9 mouse cellular contexts compared by ENCODE assay signal in the genomic region with DNA sequence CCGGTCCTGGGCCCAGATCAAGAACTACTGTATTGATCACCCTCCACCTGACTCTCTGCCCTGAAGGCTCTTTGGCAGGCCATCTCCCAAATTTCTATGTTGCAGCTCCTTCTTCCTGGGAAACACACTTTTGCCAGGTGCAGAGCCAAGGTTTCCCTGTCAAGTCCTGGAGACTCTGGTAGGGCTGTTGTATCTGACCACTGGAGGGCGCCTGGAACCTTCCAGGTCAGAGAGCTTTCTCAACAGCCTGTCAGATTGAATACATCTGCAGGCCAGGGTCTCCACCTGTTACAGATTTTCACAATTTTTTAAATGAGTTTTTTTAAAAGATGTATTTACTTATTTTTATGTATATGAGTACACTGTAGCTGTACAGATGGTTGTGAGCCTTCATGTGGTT. TPM values are rescaled to one million over a fixed set of nuclear protein-coding genes. Genes with fewer than 3 reads are reported as not detected.
A peak's percentile ranks its signal among the peaks of the same experiment; 100 is the strongest.
DNase-seq lines count a peak whose midpoint lies in the region; ATAC-seq lines count a peak whose summit lies in the region.
"Had no signal": no experiment of that assay in that cellular context is flagged by ENCODE, and none has a peak within 500 bp of the region (broad histone marks: within the 10 kb centered on the region; RNA-seq: fewer than 3 reads in every experiment).

No protein-coding gene starts in this region.

- 32% methylated on average over 2 of the region's 2 CpGs for WGBS in embryonic facial prominence, embryonic 11.5 days
- 41% methylated on average over 2 of the region's 2 CpGs for WGBS in hindbrain, embryonic 12.5 days
- WGBS in midbrain, embryonic 13.5 days = 52% methylated on average over 2 of the region's 2 CpGs

- no peaks in the 10 kb centered on the region for H3K9me3 ChIP-seq in embryonic facial prominence, embryonic 11.5 days (replicated peaks; ENCODE audit: control insufficient read depth, low read length)
- H3K9me3 ChIP-seq in hindbrain, embryonic 12.5 days (replicated peaks) = no peaks in the 10 kb centered on the region
- H3K9me3 ChIP-seq in midbrain, embryonic 13.5 days = no peaks in the 10 kb centered on the region
- H3K9me3 ChIP-seq: lung, embryonic 15.5 days had no signal

- H3K4me3 ChIP-seq in embryonic facial prominence, embryonic 11.5 days (ENCODE audit: low read depth, low read length) = no peak overlapping the region
- H3K4me3 ChIP-seq in hindbrain, embryonic 12.5 days = no peak overlapping the region
- H3K4me3 ChIP-seq in midbrain, embryonic 13.5 days (replicated peaks) = no peak overlapping the region
- H3K4me3 ChIP-seq: lung, embryonic 15.5 days had no signal

- no peaks in the 10 kb centered on the region for H3K27me3 ChIP-seq in embryonic facial prominence, embryonic 11.5 days (ENCODE audit: control insufficient read depth, insufficient read depth, low read length)
- 0 out of 2 replicates have a peak, but pooled peaks cover 3% of the 10 kb centered on the region for H3K27me3 ChIP-seq in hindbrain, embryonic 12.5 days
- H3K27me3 ChIP-seq in midbrain, embryonic 13.5 days = no peaks in the 10 kb centered on the region
- H3K27me3 ChIP-seq: lung, embryonic 15.5 days had no signal

- ATAC-seq in embryonic facial prominence, embryonic 11.5 days (replicated peaks; ENCODE audit: insufficient number of reproducible peaks, low FRiP score, low TSS enrichment, low read depth) = 0 out of 2 replicates have a peak, but pooled peaks have one; percentile 42
- 0 out of 2 replicates have a peak, but pooled peaks have one; percentile 28 for ATAC-seq in hindbrain, embryonic 12.5 days (ENCODE audit: low FRiP score)
- peak; percentile 68; the same call in 1 of the 2 replicates for ATAC-seq in midbrain, embryonic 13.5 days

- H3K4me2 ChIP-seq in embryonic facial prominence, embryonic 11.5 days (ENCODE audit: low read depth, low read length) = no peak overlapping the region
- no peak overlapping the region for H3K4me2 ChIP-seq in hindbrain, embryonic 12.5 days (replicated peaks)
- H3K4me2 ChIP-seq in midbrain, embryonic 13.5 days (replicated peaks) = no peak overlapping the region
- H3K4me2 ChIP-seq: lung, embryonic 15.5 days had no signal

- peak; percentile 62 to 63 for DNase-seq in cerebellum, adult 18-20 months
- DNase-seq in cerebellum, adult 11-12 months = no peak
- peak; percentile 86 for DNase-seq in adrenal gland, postnatal 10 days
- peak; percentile 84 for DNase-seq in embryonic facial prominence, embryonic 11.5 days (ENCODE audit: low spot score)
- DNase-seq in left cerebral cortex, adult 11 months (ENCODE audit: low spot score) = peak; percentile 34
- DNase-seq in spleen, postnatal 4 days (ENCODE audit: low spot score in 2 of 2) = peak; percentile 60 to 83

- no peaks in the 10 kb centered on the region for H3K36me3 ChIP-seq in embryonic facial prominence, embryonic 11.5 days (replicated peaks; ENCODE audit: control insufficient read depth, insufficient read depth, low read depth, low read length)
- H3K36me3 ChIP-seq in hindbrain, embryonic 12.5 days = no peaks in the 10 kb centered on the region
- H3K36me3 ChIP-seq in midbrain, embryonic 13.5 days = no peaks in the 10 kb centered on the region
- H3K36me3 ChIP-seq: lung, embryonic 15.5 days had no signal

- H3K27ac ChIP-seq in embryonic facial prominence, embryonic 11.5 days (replicated peaks; ENCODE audit: low read depth, low read length) = no peak overlapping the region
- H3K27ac ChIP-seq in hindbrain, embryonic 12.5 days = no peak overlapping the region
- no peak overlapping the region for H3K27ac ChIP-seq in midbrain, embryonic 13.5 days
- H3K27ac ChIP-seq: lung, embryonic 15.5 days had no signal

- H3K4me1 ChIP-seq in embryonic facial prominence, embryonic 11.5 days (ENCODE audit: control insufficient read depth, insufficient read depth, low read length) = no peaks in the 10 kb centered on the region
- no peaks in the 10 kb centered on the region for H3K4me1 ChIP-seq in hindbrain, embryonic 12.5 days
- H3K4me1 ChIP-seq in midbrain, embryonic 13.5 days (replicated peaks) = no peaks in the 10 kb centered on the region
- H3K4me1 ChIP-seq: lung, embryonic 15.5 days had no signal

- H3K9ac ChIP-seq in embryonic facial prominence, embryonic 11.5 days (replicated peaks; ENCODE audit: low read length) = no peak overlapping the region
- H3K9ac ChIP-seq in hindbrain, embryonic 12.5 days = no peak overlapping the region
- H3K9ac ChIP-seq in midbrain, embryonic 13.5 days (replicated peaks) = no peak overlapping the region
- H3K9ac ChIP-seq: lung, embryonic 15.5 days had no signal

RNA-seq across cellular contexts. Expression of a gene that starts 31.2 kb away (rescaled TPM):
- 1 to 10 TPM; 1.1 to 1.4 TPM for total RNA-seq in adrenal gland, postnatal 10 days (2021)
- 1.1 TPM in 2 replicates for polyA plus RNA-seq in embryonic facial prominence, embryonic 11.5 days (2014; fragmentation: Nextera tagmentation; extraction: Ambion mirVana)
- 0.73 and 0.75 TPM in 2 replicates for polyA plus RNA-seq in hindbrain, embryonic 12.5 days (2016; fragmentation: Nextera tagmentation; extraction: Ambion mirVana)
- 0.48 and 0.58 TPM in 2 replicates for polyA plus RNA-seq in midbrain, embryonic 13.5 days (2015; fragmentation: Nextera tagmentation; extraction: Ambion mirVana)

RNA-seq across cellular contexts. Expression of a gene that starts 47.8 kb away (rescaled TPM):
- 10 to 100 TPM; 20.5 to 21.4 TPM for total RNA-seq in adrenal gland, postnatal 10 days (2021)
- 10.4 and 12.8 TPM in 2 replicates for polyA plus RNA-seq in embryonic facial prominence, embryonic 11.5 days (2014; fragmentation: Nextera tagmentation; extraction: Ambion mirVana)
- 17.0 and 18.0 TPM in 2 replicates for polyA plus RNA-seq in hindbrain, embryonic 12.5 days (2016; fragmentation: Nextera tagmentation; extraction: Ambion mirVana)
- 16.8 and 19.1 TPM in 2 replicates for polyA plus RNA-seq in midbrain, embryonic 13.5 days (2015; fragmentation: Nextera tagmentation; extraction: Ambion mirVana)
